Mouse (Mus musculus) liver, embryonic 14.5 days (tissue): Measurements from ENCODE around the gene Ppp1r13l.

Experiments
- CTCF ChIP-seq: IDR thresholded peaks from 2 replicates; pipeline ENCODE4 v1.5.1; 2016; ENCODE audit warnings: antibody characterized with exemption, low read depth, control low read depth
- EP300 ChIP-seq: IDR thresholded peaks from 2 replicates; pipeline ENCODE4 v1.6.1; 2016; ENCODE audit warnings: antibody characterized with exemption, low read depth

GRCm38 (mm10) chr7:19416590-19416989, 57.0 kb downstream of the Ppp1r13l start:
- TF ChIP-seq CTCF (no peak), EP300 (no peak)
